Mouse (Mus musculus): ENCODE measurements around the gene Pigm. TPM values are rescaled to one million over a fixed set of nuclear protein-coding genes. Genes with fewer than 3 reads are reported as not detected.
A peak's percentile ranks its signal among the peaks of the same experiment; 100 is the strongest.

Pigm gene
- total and polyA plus RNA-seq, 2 experiments from 2014 or later, result 2.2 to 11.5 TPM

GRCm38 (mm10) chr1:172329616-172330015 lies 46.7 kb upstream of the Pigm start:
- H3K4me2 ChIP-seq (ENCODE audit: low read depth, low read length, poor library complexity, severe bottlenecking), result peak overlapping the region; percentile 78
- H3K4me1 ChIP-seq (ENCODE audit: insufficient read depth, low read length), result peaks cover 19% of the 10 kb centered on the region; the same call in 1 of the 2 replicates
- H3K4me3 ChIP-seq (ENCODE audit: low read depth, low read length), result peak overlapping the region; percentile 46; the same call in 1 of the 2 replicates
- no peaks in the 10 kb centered on the region for H3K36me3 ChIP-seq (ENCODE audit: insufficient read depth, low read length)
- H3K9me3 ChIP-seq (ENCODE audit: low read length), result no peaks in the 10 kb centered on the region
- no peaks in the 10 kb centered on the region for H3K27me3 ChIP-seq (ENCODE audit: insufficient read depth, low read length)
- no peak for DNase-seq (ENCODE audit: low spot score)
- H3K9ac ChIP-seq (replicated peaks; ENCODE audit: low read length, poor library complexity, severe bottlenecking), result peak overlapping the region; percentile 65
- peak overlapping the region; percentile 73 for H3K27ac ChIP-seq (ENCODE audit: low read depth, low read length)
- no peak for TF ChIP-seq CTCF (IDR thresholded peaks at IDR 0.05)
- 0 out of 2 replicates have a peak, but pooled peaks have one; percentile 5 for ATAC-seq (ENCODE audit: low FRiP score)
- 56% methylated on average over 6 of the region's 6 CpGs for WGBS

GRCm38 (mm10) chr1:172331422-172331947 lies 44.9 kb upstream of the Pigm start:
- no peak overlapping the region for H3K9ac ChIP-seq (replicated peaks; ENCODE audit: low read length, poor library complexity, severe bottlenecking)
- H3K4me1 ChIP-seq (ENCODE audit: insufficient read depth, low read length), result peaks cover 13% of the 10 kb centered on the region; the same call in 1 of the 2 replicates
- no peak for DNase-seq (ENCODE audit: low spot score)
- 74% methylated on average over 8 of the region's 8 CpGs for WGBS
- no peaks in the 10 kb centered on the region for H3K36me3 ChIP-seq (ENCODE audit: insufficient read depth, low read length)
- TF ChIP-seq CTCF (IDR thresholded peaks at IDR 0.05), result no peak
- no peaks in the 10 kb centered on the region for H3K27me3 ChIP-seq (ENCODE audit: insufficient read depth, low read length)
- H3K4me2 ChIP-seq (ENCODE audit: low read depth, low read length, poor library complexity, severe bottlenecking), result no peak overlapping the region
- H3K4me3 ChIP-seq (ENCODE audit: low read depth, low read length), result no peak overlapping the region
- no peak for ATAC-seq (ENCODE audit: low FRiP score)
- no peaks in the 10 kb centered on the region for H3K9me3 ChIP-seq (ENCODE audit: low read length)
- H3K27ac ChIP-seq (ENCODE audit: low read depth, low read length), result no peak overlapping the region

DNA sequence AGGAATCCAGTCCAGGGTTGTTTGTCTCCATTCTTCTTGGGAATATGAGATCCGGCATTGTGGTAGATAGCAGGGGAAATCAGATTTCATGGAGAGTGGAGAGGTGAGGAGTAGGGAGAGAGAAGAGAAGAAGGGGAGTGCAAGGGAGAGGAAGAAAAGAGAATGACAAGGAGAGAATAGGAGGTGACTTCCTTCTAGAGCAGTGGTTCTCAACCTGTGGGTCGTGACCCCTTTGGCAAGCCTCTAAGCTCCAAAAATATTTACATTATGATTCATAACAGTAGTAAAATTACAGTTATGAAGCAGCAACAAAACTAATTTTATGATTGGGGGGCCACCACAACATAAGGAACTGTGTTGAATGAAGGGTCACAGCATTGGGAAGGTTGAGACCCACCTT lies 43.4 kb upstream of the Pigm start:
- no peak overlapping the region for H3K9ac ChIP-seq (replicated peaks; ENCODE audit: low read length, poor library complexity, severe bottlenecking)
- H3K4me2 ChIP-seq (ENCODE audit: low read depth, low read length, poor library complexity, severe bottlenecking), result no peak overlapping the region
- H3K27ac ChIP-seq (ENCODE audit: low read depth, low read length), result no peak overlapping the region
- ATAC-seq (ENCODE audit: low FRiP score) (no peak), DNase-seq (ENCODE audit: low spot score) (no peak)
- no peaks in the 10 kb centered on the region for H3K36me3 ChIP-seq (ENCODE audit: insufficient read depth, low read length)
- TF ChIP-seq CTCF (IDR thresholded peaks at IDR 0.05), result no peak
- H3K4me3 ChIP-seq (ENCODE audit: low read depth, low read length), result no peak overlapping the region
- H3K4me1 ChIP-seq (ENCODE audit: insufficient read depth, low read length), result peaks cover 10% of the 10 kb centered on the region; the same call in 1 of the 2 replicates
- H3K27me3 ChIP-seq (ENCODE audit: insufficient read depth, low read length), result no peaks in the 10 kb centered on the region
- H3K9me3 ChIP-seq (ENCODE audit: low read length), result no peaks in the 10 kb centered on the region
- WGBS, result 78% methylated on average over 2 of the region's 2 CpGs

- 18% methylated on average over 3 of the region's 3 CpGs for WGBS
- peaks cover 9% of the 10 kb centered on the region; the same call in 1 of the 2 replicates for H3K4me1 ChIP-seq (ENCODE audit: insufficient read depth, low read length)
- DNase-seq (ENCODE audit: low spot score), result no peak
- H3K36me3 ChIP-seq (ENCODE audit: insufficient read depth, low read length), result no peaks in the 10 kb centered on the region
- no peak overlapping the region for H3K4me3 ChIP-seq (ENCODE audit: low read depth, low read length)
- no peak overlapping the region for H3K27ac ChIP-seq (ENCODE audit: low read depth, low read length)
- no peaks in the 10 kb centered on the region for H3K9me3 ChIP-seq (ENCODE audit: low read length)
- no peaks in the 10 kb centered on the region for H3K27me3 ChIP-seq (ENCODE audit: insufficient read depth, low read length)
- no peak overlapping the region for H3K4me2 ChIP-seq (ENCODE audit: low read depth, low read length, poor library complexity, severe bottlenecking)
- no peak for ATAC-seq (ENCODE audit: low FRiP score)
- peak; percentile 65 for TF ChIP-seq CTCF (IDR thresholded peaks at IDR 0.05)
- no peak overlapping the region for H3K9ac ChIP-seq (replicated peaks; ENCODE audit: low read length, poor library complexity, severe bottlenecking)
Observed at GRCm38 (mm10) chr1:172333512-172333911, 42.8 kb upstream of the Pigm start.

DNA sequence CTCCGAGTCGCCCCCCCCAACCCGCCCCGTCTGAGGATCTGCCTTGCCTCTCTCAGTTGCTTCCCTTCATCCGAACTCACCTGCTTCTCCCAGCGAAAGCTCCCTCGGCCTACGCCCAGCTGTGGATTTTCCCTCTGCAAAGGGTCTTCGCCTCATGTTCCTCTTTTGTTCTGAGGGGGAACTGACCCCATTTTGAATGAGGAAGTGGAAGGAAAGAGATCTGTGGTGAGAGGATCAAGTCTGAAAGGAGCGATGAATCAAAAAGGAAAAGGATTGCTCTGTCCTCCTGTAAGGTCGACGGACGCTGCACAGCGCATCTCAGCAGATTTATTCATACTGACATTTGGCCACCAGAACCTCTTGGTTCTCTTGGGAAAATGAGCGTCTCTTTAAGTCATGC lies 40.5 kb upstream of the Pigm start:
- DNase-seq (ENCODE audit: low spot score) (no peak), ATAC-seq (ENCODE audit: low FRiP score) (no peak)
- 74% methylated on average over 15 of the region's 15 CpGs for WGBS
- H3K27me3 ChIP-seq (ENCODE audit: insufficient read depth, low read length), result no peaks in the 10 kb centered on the region
- H3K4me1 ChIP-seq (ENCODE audit: insufficient read depth, low read length), result no peaks in the 10 kb centered on the region
- H3K4me2 ChIP-seq (ENCODE audit: low read depth, low read length, poor library complexity, severe bottlenecking), result no peak overlapping the region
- H3K36me3 ChIP-seq (ENCODE audit: insufficient read depth, low read length), result no peaks in the 10 kb centered on the region
- TF ChIP-seq CTCF (IDR thresholded peaks at IDR 0.05), result no peak
- H3K9ac ChIP-seq (replicated peaks; ENCODE audit: low read length, poor library complexity, severe bottlenecking), result no peak overlapping the region
- H3K4me3 ChIP-seq (ENCODE audit: low read depth, low read length), result no peak overlapping the region
- H3K27ac ChIP-seq (ENCODE audit: low read depth, low read length), result no peak overlapping the region
- H3K9me3 ChIP-seq (ENCODE audit: low read length), result no peaks in the 10 kb centered on the region

GRCm38 (mm10) chr1:172337411-172338185 lies 38.7 kb upstream of the Pigm start:
- H3K9me3 ChIP-seq (ENCODE audit: low read length), result no peaks in the 10 kb centered on the region
- H3K9ac ChIP-seq (replicated peaks; ENCODE audit: low read length, poor library complexity, severe bottlenecking), result no peak overlapping the region
- no peak for TF ChIP-seq CTCF (IDR thresholded peaks at IDR 0.05)
- no peak overlapping the region for H3K27ac ChIP-seq (ENCODE audit: low read depth, low read length)
- no peaks in the 10 kb centered on the region for H3K4me1 ChIP-seq (ENCODE audit: insufficient read depth, low read length)
- H3K4me3 ChIP-seq (ENCODE audit: low read depth, low read length), result no peak overlapping the region
- no peak for DNase-seq (ENCODE audit: low spot score)
- no peak overlapping the region for H3K4me2 ChIP-seq (ENCODE audit: low read depth, low read length, poor library complexity, severe bottlenecking)
- peaks cover 5% of the 10 kb centered on the region; the same call in 1 of the 2 replicates for H3K27me3 ChIP-seq (ENCODE audit: insufficient read depth, low read length)
- ATAC-seq (ENCODE audit: low FRiP score), result no peak
- no peaks in the 10 kb centered on the region for H3K36me3 ChIP-seq (ENCODE audit: insufficient read depth, low read length)
- WGBS, result 39% methylated on average over 2 of the region's 2 CpGs
